ENCODE assay signal across 8 mouse cellular contexts in genomic region chr13:96389301-96389700, GRCm38 (mm10). TPM values are rescaled to one million over a fixed set of nuclear protein-coding genes. Genes with fewer than 3 reads are reported as not detected.
DNase-seq lines count a peak whose midpoint lies in the region; ATAC-seq and TF ChIP-seq lines count a peak whose summit lies in the region.

No protein-coding gene starts in this region.

- H3K27me3 ChIP-seq in CH12.LX (replicated peaks), result no peaks in the 10 kb centered on the region
- H3K27me3 ChIP-seq in forebrain, embryonic 16.5 days (replicated peaks; ENCODE audit: control insufficient read depth, insufficient read depth, low read length), result no peaks in the 10 kb centered on the region
- H3K27me3 ChIP-seq in liver, embryonic 15.5 days, result no peaks in the 10 kb centered on the region

- TF ChIP-seq RAD21 in CH12.LX (IDR thresholded peaks at IDR 0.05; ENCODE audit: low read depth, low read length), result no peak

- peak; percentile 53 for DNase-seq in heart, adult 11 months
- DNase-seq in heart, postnatal 36 days, result no peak
- DNase-seq in CH12.LX (ENCODE audit: extremely low read depth), result no peak
- no peak for DNase-seq in frontal cortex, postnatal 25 days (ENCODE audit: low spot score in 2 of 2)
- no peak for DNase-seq in urinary bladder, postnatal 25 days (ENCODE audit: low spot score)
- no peak for DNase-seq in cerebellum, adult 9-10 months

- peak overlapping the region; percentile 90 to 99 (median 90) for H3K4me3 ChIP-seq in CH12.LX (replicated peaks in 1 of 3; ENCODE audit: low read depth in 2 of 3, low read length in 2 of 3, poor library complexity in 1 of 3)
- H3K4me3 ChIP-seq in forebrain, embryonic 16.5 days (replicated peaks; ENCODE audit: low read length), result peak overlapping the region; percentile 82
- H3K4me3 ChIP-seq in liver, embryonic 15.5 days (replicated peaks), result peak overlapping the region; percentile 75

- peaks cover 18% of the 10 kb centered on the region for H3K79me2 ChIP-seq in CH12.LX (replicated peaks; ENCODE audit: control insufficient read depth, extremely low read depth, insufficient read depth, poor library complexity, severe bottlenecking)

- in situ Hi-C loops in CH12.LX (cut with MboI; ENCODE audit: low pct_ligation_motif_present, low pct_unique_long_range_greater_than_20kb, low sequenced_read_pairs), result no loop called here

- H3K9ac ChIP-seq in CH12.LX (ENCODE audit: insufficient read depth, low read depth), result peak overlapping the region; percentile 99
- peak overlapping the region; percentile 78 for H3K9ac ChIP-seq in forebrain, embryonic 16.5 days (replicated peaks; ENCODE audit: low read depth, low read length)
- peak overlapping the region; percentile 65 for H3K9ac ChIP-seq in liver, embryonic 15.5 days

- TF ChIP-seq POLR2A in CH12.LX (IDR thresholded peaks at IDR 0.05; ENCODE audit: low read depth, low read length), result no peak

- H3K36me3 ChIP-seq in CH12.LX (replicated peaks in 1 of 2; ENCODE audit: control insufficient read depth in 1 of 2, insufficient read depth in 1 of 2, low read length in 1 of 2), result peaks cover 24 to 42% of the 10 kb centered on the region in 2 experiments
- peaks cover 13% of the 10 kb centered on the region for H3K36me3 ChIP-seq in forebrain, embryonic 16.5 days (ENCODE audit: control insufficient read depth, insufficient read depth)
- peaks cover 40% of the 10 kb centered on the region for H3K36me3 ChIP-seq in liver, embryonic 15.5 days (replicated peaks)

- 26% methylated on average over 2 of the region's 2 CpGs for WGBS in forebrain, embryonic 16.5 days
- 24% methylated on average over 2 of the region's 2 CpGs for WGBS in liver, embryonic 15.5 days (ENCODE audit: insufficient replicate concordance)

- dilution Hi-C loops in CH12.LX (cut with MboI; ENCODE audit: extremely low pct_ligation_motif_present, extremely low pct_unique_long_range_greater_than_20kb, low sequenced_read_pairs), result no loop called here

- TF ChIP-seq CTCF in CH12.LX (conservative IDR thresholded peaks at IDR 0.05 in 1 of 2, IDR thresholded peaks at IDR 0.05 in 1 of 2; ENCODE audit: low read depth in 2 of 2, low read length in 2 of 2), result no peak

- peaks cover 12% of the 10 kb centered on the region for H3K9me3 ChIP-seq in CH12.LX (replicated peaks; ENCODE audit: low read length)
- H3K9me3 ChIP-seq in forebrain, embryonic 16.5 days (ENCODE audit: control insufficient read depth, low read length), result no peaks in the 10 kb centered on the region
- no peaks in the 10 kb centered on the region for H3K9me3 ChIP-seq in liver, embryonic 15.5 days (replicated peaks)

- peak overlapping the region; percentile 74 for H3K4me2 ChIP-seq in CH12.LX (ENCODE audit: insufficient read depth, low read depth, poor library complexity, severe bottlenecking)
- peak overlapping the region; percentile 93 for H3K4me2 ChIP-seq in forebrain, embryonic 16.5 days (ENCODE audit: low read length)
- peak overlapping the region; percentile 83 for H3K4me2 ChIP-seq in liver, embryonic 15.5 days

- H3K27ac ChIP-seq in CH12.LX (ENCODE audit: insufficient read depth, low read depth), result no peak overlapping the region
- H3K27ac ChIP-seq in forebrain, embryonic 16.5 days (ENCODE audit: low read length), result no peak overlapping the region
- no peak overlapping the region for H3K27ac ChIP-seq in liver, embryonic 15.5 days (replicated peaks)

- peaks cover 0 to 14% of the 10 kb centered on the region in 2 experiments; a peak in 2 of 4 replicates for H3K4me1 ChIP-seq in CH12.LX (ENCODE audit: control insufficient read depth in 1 of 2, insufficient read depth in 2 of 2)
- H3K4me1 ChIP-seq in forebrain, embryonic 16.5 days (replicated peaks; ENCODE audit: control insufficient read depth, insufficient read depth, low read length), result peaks cover 11% of the 10 kb centered on the region
- peaks cover 18% of the 10 kb centered on the region for H3K4me1 ChIP-seq in liver, embryonic 15.5 days (replicated peaks)

- intact Hi-C loops in heart, postnatal 36 days (cut with DNase I), result loop anchor here (5.0 kb wide), 1 partner anchor 153 kb away; the partner anchor contains the start of genes Col4a3bp and Polk

- no peak for ATAC-seq in forebrain, embryonic 16.5 days
- ATAC-seq in liver, embryonic 15.5 days (ENCODE audit: insufficient read depth), result no peak

- no peak for TF ChIP-seq EP300 in CH12.LX (IDR thresholded peaks at IDR 0.05; ENCODE audit: low read length)

TF ChIP-seq in CH12.LX, 34 proteins besides CTCF, POLR2A, EP300 and RAD21:
- TF ChIP-seq IRF4 (IDR thresholded peaks at IDR 0.05; ENCODE audit: low read depth, low read length) (no peak), UBTF (IDR thresholded peaks at IDR 0.05; ENCODE audit: low read depth, low read length) (no peak), GABPA (IDR thresholded peaks at IDR 0.05; ENCODE audit: insufficient replicate concordance, low read depth, low read length) (no peak), CHD1 (IDR thresholded peaks at IDR 0.05; ENCODE audit: low read depth, low read length) (no peak), JUND (conservative IDR thresholded peaks at IDR 0.05; ENCODE audit: low read depth, low read length) (no peak), TCF12 (IDR thresholded peaks at IDR 0.05; ENCODE audit: low read depth, low read length) (no peak), USF2 (conservative IDR thresholded peaks at IDR 0.05; ENCODE audit: low read depth, low read length) (no peak), POLR2AphosphoS2 (IDR thresholded peaks at IDR 0.05; ENCODE audit: low read depth, low read length) (no peak), SMC3 (IDR thresholded peaks at IDR 0.05; ENCODE audit: low read depth, low read length) (no peak), E2F4 (IDR thresholded peaks at IDR 0.05; ENCODE audit: insufficient replicate concordance, low read depth, low read length) (no peak), NRF1 (IDR thresholded peaks at IDR 0.05; ENCODE audit: low read depth, low read length) (no peak)

RNA-seq across cellular contexts. Expression of gene Poc5, which starts 1.2 kb away (rescaled TPM):
- 1 to 10 TPM; 8.9 to 9.9 TPM for total RNA-seq in heart, postnatal 36 days (2021)
- total RNA-seq in CH12.LX (2012; rRNA removed) (17.2 and 18.0 TPM in 2 replicates), CH12.LX (2014; rRNA removed) (21.6 and 23.8 TPM in 2 replicates)
- 31.0 and 37.5 TPM in 2 replicates for polyA plus RNA-seq in CH12.LX (2012; ENCODE audit: insufficient read length, low read depth)
- 24.3 and 27.7 TPM in 2 replicates for polyA plus RNA-seq in forebrain, embryonic 16.5 days (2015; fragmentation: Nextera tagmentation; extraction: Ambion mirVana)
- 4.6 and 4.8 TPM in 2 replicates for polyA plus RNA-seq in liver, embryonic 15.5 days (2015; fragmentation: Nextera tagmentation; extraction: Ambion mirVana)
